Mouse (Mus musculus) ES-E14 (cell line): ENCODE data around the gene Rbp7.

Source experiments
- HCFC1 ChIP-seq: IDR thresholded peaks from 2 replicates; pipeline ENCODE4 v1.6.1; 2012; ENCODE audit warnings: low read length, inconsistent platforms, borderline replicate concordance; ENCODE audit not compliant: insufficient read depth
- MAFK ChIP-seq: IDR thresholded peaks from 2 replicates; pipeline ENCODE4 v1.6.1; 2014; ENCODE audit warnings: mild to moderate bottlenecking, low read depth, low read length, inconsistent platforms; ENCODE audit not compliant: insufficient read depth
- ZC3H11A ChIP-seq: IDR thresholded peaks from 2 replicates; pipeline ENCODE4 v1.6.1; 2012; ENCODE audit warnings: low read depth, mild to moderate bottlenecking, inconsistent platforms, low read length, borderline replicate concordance
- ZNF384 ChIP-seq: IDR thresholded peaks from 2 replicates; pipeline ENCODE4 v1.6.1; 2012; ENCODE audit warnings: low read depth, low read length, inconsistent platforms

GRCm38 (mm10) chr4:149487729-149488128 lies 33.0 kb upstream of the Rbp7 start:
- TF ChIP-seq MAFK = no peak
- TF ChIP-seq ZNF384 = no peak
- no peak for TF ChIP-seq ZC3H11A
- no peak for TF ChIP-seq HCFC1
